Mouse (Mus musculus) retina, postnatal 1 day (tissue): ENCODE results near the gene Spred2.

Experiments used
- DNase-seq: peaks from one replicate; pipeline ENCODE4 v3.0.0-alpha.2; 2012

Gene Spred2

DNA sequence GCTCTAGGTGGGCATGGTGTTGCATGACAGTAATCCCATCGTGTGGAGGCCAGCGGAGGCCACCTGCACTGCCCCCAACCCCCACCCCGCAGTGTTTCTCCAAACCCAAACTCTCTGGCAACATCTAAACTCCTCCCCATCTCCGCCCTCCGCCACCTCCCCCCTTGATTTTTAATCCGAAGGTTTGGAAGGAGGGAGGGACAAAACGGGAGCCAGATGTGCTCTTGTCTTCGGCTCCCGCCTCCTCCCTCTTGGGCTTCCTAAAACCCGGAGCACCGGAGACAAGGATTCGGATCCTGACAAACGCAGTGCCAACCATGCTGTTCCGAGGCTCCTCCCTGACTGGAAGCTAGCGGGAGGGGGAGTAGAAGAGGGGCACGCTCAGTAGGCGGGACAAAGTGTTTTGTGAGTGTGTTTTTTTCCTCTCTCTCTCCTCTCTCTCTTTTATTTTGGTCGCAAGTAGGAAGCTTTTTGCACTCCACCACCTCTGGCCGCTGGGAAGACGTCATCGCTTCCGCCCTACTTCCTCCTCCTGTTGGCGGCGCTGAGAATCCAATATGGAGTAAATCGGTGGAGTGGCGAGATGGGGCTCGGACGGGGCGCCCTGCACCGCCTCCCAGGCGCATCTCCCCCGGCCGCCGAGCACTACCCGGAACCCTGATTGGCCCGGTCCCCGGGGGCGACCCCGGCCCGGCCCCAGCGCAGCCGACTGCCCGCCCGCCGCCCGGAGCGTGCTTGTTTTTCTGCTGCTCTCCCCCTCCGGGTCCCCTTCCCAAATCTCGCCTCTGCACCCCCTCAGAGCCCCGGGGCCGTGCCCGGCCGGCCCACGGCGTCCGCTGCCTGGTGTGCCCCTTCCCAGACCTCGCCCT lies at the start of gene Spred2:
TSS of gene Spred2 (plus strand) at position 488 of the 869 bp plus-strand sequence.
- DNase-seq: peak; percentile 94

DNA sequence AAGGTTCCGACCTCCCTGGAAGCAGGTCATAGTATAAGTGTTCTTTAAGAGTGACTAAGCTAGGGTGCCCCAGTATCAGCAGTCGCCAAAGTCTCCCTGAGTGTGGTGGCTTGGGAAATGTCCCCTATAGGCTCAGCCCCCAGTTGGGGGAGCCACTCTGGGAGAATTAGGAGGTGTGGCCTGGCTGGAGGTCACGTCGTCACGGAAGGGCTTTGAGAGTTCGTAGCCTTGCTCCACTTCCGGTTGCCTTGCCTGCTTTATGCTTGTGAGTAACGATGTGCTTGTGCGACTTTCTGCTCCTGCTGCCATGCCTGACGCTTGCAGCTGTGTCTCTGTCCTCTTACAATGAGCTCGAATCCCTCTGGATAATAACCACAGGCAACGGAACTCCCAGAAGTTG lies 48.6 kb upstream of the Spred2 start:
- no peak for DNase-seq

DNA sequence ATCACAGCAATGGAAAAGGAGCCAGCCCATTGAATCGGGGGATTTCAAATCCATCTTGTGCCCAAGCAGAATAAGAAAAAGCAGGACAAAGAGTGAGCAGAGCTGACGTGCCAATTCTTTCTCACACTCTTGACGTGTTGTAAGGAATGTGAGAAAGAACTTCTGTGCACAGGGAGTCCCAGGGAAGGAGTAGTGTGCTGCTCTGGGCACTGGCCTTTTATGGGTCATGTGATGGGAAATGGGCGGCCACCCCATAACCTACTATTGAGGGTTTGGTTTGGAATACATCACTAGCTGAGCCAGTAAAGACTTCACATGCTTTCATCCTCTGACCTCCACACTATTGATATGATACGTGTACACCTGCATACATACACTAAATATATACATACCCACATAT lies 48.2 kb upstream of the Spred2 start:
- DNase-seq: no peak

DNA sequence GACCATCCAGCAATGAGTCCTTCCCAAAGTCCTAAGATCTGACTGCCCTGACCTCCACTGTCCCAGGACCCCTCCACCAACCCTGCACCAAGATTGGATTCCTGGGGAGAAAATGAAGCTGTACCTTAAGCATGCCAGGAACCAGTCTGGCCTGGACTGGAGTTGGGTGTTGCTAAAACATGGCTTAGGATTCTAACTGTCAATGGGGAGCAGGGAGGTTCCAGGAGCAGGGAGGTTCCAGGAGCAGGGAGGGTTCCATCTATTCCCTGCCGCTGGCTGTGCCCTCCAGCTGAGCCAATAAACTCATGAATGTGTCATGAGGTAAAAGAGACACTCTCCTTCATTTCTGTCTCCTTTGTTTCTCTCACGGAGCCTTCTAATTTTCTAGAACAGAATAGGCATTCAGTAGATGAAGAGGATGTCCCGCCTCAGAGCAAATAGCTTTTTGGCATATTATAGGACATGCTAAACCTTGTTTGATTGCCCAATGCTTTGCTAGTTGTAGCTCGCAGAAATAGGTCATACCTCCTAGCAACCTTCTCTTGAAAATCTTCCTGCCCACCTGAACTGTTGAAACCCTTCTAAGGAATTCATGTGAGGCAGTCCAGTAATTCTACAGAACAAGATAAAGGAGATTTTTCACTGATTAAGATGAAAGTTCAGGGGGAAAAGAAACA lies 46.8 kb upstream of the Spred2 start:
- DNase-seq: peak; percentile 32

DNA sequence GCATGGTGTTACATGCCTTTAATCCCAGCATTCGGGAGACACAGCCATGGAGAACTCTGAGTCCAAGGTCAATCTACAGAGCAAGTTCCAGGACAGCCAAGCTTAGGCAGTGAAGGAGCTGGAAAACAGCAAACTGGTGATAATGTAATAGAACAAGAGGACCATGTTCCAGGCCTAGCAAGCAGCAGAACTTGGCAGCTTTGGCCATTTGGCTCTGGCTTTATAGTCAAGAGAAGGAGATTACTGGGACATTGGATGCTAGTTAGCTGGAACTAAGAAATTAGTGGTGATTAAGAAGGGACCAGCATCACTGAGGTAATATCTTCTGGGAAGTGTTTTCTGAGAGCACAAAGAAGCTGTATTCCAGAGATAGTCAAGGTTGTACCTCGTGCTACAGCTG lies 42.8 kb upstream of the Spred2 start:
- no peak for DNase-seq

DNA sequence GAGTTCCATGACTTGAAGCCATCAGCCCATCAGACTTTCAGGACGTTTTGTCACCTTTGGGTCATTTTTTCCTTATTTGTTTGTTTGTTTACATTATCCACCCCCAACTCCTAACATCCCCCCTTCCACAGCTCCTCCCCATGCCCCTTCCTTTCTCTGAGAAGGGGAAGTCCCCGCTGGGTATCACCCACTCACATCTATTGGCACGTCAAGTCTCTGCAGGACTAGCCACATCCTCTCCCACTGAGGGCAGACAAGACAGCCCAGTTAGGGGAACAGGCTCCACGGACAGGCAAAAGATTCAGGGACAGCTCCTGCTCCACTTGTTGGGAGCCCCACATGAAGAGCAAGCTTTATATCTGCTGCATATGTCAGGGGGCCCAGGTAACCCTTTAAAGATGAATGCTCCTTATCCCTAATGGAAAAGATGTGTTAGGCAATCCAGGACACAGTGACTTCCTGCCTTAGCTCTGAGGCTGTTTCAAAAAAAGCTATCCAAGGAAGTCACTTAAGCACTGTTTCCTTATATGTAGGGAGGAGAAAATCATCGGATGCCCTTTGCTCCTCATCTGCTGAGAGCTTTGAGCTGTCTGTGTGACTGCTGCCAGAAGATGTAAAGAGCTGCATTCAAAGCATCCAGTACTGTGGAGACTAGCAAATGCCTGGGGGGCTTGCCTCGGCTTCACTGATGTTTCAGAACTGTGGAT lies 33.3 kb upstream of the Spred2 start:
- no peak for DNase-seq

DNA sequence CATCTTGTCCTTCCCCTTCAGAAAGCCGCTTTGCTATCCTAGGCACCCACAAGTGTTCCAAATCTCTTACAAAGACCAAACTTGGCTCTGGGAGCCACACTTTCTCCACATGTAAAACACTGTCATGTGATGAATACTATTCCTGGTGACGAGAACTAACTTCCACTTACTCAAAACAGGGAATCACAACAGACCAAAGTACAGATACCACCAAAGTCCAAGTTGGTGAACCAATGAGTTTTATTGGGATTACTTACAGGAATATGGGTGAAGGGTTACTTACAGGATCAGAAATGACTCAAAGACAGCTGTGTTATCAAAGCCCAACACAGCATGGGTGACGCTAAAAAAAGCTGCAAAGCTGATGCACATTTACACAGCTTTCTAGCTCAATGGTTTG lies 30.9 kb upstream of the Spred2 start:
- no peak for DNase-seq

DNA sequence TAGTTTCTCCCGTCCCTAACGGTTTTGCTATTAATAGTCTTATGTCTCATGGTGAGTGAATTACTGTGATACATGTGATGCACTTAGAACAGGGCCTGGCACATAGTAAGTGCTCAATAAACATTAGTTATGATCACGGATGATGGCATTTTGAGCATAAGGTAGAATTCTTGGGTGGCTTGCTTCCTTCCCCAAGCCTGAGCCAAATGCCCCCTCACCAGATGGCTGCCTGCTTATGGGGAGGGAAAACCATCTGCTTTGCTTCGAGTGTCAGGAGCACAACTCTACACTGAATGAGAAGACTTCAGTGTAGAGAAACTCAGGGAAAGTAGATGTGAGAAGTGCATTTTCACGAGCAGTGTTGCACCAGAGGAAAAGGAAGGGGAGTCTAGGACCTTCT lies 24.6 kb upstream of the Spred2 start:
- DNase-seq: no peak

DNA sequence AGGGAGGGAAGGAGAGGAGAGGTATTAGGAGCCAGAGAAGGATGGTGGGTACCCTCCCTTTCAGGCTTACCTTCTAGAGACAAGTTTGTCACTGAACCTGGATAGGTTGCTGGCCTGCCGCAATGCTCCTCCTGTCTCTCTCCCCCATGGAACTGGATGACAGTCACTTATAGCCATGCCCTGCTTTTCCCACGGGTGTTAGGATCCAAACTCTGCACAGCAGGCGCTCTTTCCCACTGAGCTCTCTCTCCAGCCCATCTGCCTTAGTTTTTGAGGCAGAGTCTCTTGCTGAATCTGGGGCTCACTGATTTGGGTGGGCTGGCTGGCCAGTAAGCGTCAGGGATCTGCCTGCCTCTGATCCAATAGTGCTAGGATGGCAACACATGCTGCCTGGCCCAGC lies 23.5 kb upstream of the Spred2 start:
- no peak for DNase-seq

DNA sequence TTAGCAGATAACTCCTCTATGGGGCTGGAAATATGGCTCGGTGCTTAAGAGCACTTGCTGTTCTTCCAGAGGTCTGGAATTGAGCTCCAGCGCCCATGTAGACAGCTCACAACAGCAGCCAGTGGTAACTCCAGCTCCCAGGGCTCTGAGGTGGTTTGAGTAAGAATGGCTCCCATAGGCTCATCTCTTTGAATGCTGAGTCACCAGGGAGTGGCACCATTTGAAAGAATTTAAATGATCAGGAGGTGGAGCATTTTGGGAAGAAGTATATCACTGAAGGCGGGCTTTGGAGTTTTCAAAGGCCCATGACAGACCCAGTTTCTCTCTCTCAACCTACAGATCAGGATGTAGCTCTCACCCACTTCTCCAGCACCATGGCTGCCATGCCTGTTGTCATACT lies 13.0 kb upstream of the Spred2 start:
- DNase-seq: no peak

DNA sequence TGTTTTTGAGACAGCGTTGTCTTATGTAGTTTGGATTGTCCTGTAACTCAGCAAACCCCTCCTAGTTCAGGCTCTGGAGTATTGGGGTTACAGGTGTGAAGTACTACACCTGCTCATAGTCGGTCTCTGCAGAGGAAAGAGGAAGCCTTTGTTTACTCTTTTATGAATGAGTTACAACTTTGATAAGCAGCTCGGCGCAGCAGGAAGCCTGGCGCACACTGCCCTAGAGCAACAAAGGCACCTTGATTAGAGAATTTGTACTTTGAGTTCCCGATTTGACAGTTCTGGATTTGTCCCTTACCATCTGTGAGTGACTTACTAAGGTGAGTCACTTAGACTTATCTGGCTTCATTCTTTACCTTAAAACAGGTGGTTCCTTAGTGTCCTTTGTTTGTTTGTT lies 12.0 kb upstream of the Spred2 start:
- DNase-seq: no peak

DNA sequence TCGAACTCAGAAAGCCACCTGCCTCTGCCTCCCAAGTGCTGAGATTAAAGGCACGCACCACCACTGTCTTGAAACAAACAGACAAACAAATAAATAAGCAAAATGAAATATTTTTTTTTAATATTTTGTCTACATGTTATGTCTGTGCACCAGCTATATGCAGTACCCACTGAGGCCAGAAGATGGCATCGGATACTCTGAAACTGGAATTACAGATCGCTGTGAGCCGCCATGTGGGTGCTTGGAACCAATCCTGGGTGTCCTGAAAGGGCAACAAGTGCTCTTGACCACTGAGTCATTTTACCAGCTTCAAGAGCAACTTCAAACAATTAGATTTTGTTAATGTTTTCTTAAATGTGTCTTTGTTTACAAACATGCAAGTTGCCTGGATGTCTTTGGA lies 11.5 kb upstream of the Spred2 start:
- DNase-seq: no peak

DNA sequence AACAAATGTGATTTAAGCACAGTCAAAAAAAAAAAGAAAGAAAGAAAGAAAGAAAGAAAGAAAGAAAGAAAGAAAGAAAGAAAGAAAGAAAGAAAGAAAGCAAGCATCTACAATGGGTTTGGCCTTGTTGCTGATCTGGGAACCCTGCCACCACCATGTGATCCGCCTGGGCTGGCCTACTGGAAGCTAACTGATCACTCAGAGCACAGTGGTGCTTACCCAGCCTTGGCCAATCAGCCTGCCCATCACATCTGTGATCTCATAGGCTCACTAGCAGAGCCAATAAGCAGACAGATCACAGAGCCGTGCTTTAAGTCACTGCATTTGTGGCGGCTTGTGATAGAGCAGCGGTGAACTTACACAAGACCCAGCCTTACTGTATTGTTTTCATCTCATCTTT lies 10.4 kb upstream of the Spred2 start:
- DNase-seq: no peak

DNA sequence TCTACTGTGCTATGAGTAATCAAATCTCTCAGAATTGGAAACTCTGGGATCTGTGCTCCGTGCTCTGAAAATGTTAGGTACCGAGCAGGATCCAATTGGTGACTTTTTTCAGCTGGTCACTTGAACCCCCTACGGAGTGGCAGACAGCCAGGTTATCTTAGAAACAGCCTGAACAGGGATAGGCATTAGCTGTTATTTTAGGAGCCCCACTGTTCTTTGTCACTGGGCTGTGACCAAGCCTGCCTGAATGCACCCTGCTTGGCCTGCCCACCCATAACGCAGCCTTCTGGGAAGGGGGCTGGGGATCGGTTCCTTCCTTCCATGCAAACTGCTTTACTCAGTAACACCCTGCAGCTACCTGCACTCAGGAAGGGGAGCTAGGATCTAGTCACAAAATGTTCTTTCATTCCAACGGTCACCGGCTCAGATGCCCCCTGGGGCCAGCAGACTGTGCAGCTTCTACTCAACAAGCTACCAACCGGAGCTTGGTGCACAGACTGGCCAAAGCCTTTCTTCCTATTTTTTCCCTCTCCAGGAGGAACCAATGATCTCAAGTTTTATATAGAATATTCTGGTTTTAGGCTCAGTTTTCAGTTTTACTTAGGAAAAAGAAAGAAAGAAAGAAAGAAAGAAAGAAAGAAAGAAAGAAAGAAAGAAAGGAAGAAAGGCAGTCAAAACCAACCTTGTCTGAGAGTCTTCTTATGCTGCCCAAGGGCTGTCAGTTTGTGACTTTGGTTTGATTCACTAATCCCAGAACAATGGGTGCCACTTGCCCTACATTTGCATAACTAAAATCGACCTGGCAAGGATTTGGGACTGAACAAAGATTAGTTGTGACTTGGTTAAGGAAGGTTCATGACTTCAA lies 6.6 kb upstream of the Spred2 start:
- DNase-seq: no peak

DNA sequence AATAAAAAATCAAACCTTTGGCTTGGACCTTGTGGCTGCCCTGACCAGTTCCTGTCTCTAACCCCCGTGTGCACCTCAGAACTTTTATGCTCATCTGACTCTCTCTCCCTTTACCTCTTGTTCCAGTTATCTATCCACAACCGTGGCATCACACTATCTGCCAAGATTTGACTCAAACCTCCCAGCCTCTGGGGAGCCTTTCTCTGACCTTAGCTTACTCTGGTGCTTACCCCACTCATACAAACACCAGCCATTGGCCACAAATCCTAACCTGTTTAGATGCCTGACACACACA lies 6.0 kb upstream of the Spred2 start:
- DNase-seq: no peak

DNA sequence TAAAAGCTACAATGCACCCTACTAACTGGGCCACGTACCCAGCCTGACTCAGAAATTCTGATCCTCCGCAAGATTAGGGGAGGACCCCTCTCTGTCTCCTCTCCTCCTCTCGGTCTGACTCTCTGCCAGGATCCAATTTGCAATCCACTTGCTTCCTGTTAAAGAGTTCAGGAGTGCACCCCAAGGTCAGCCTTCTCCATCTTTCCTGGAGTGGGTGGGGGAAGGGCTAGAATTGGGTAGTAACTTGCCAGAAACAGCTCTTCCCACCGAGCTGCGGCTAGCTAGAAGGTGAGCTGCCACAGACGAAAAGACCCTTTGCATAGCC lies 4.8 kb upstream of the Spred2 start:
- DNase-seq: peak; percentile 63

DNA sequence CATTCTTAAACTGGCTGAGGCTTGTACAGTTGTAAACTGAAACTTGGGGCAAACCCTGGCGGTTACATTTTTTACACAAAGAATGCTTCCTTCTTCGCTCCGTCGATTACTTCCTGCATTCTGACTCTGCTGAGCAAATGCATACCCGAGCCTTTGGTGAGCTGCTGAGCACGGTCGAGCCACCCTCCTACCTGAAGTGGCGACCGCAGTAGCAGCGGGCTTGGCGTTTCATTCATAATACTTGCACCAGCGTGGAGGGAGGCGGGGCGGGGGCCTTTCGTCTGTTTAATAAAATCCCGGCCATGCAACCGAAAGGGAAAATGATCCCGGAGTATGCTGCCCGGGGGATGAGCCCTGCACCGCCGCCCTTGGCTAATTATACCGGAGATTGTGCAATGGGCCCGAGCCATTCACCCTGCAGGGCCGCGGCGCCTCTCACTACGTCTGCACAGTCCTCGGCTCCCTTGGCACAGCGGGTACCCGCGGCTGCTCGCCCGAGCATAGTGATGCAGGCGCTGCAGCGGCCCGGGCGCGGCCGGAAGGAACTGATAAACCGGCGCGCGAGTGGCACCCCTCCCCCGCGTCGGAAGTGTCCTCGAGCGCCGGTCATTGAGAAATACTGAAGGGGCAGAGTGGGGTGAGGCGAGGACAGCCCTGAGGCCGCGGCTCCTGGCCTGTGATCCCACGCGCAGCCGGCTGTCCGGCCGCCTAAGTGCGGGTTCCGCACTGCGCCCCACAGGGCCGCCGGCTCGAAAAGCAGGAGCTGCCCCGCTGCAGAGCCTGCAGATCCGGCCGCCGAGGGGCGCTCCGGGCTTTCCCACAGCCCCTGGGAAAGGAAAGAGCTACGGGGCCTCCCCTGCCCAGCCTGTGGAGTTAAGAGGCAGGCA lies 4.1 kb upstream of the Spred2 start:
- DNase-seq: peak; percentile 89

DNA sequence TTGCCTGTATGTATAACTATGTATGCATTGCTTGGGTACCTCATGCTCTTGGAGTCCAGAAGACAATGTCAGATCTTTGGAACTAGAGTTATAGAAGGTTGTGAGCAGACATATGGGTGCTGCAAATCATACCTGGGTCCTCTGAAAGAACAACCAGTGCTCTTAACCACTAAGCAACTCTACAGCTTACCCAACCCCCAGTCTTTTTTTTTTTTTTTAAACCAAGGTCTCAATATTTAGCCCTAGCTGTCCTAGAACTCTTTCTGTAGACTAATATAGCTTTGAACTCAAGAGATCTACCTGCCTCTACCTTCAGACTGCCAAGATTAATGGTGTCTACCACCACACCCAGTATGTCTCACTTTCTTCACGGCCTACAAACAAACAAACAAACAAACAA lies 2.5 kb upstream of the Spred2 start:
- no peak for DNase-seq

DNA sequence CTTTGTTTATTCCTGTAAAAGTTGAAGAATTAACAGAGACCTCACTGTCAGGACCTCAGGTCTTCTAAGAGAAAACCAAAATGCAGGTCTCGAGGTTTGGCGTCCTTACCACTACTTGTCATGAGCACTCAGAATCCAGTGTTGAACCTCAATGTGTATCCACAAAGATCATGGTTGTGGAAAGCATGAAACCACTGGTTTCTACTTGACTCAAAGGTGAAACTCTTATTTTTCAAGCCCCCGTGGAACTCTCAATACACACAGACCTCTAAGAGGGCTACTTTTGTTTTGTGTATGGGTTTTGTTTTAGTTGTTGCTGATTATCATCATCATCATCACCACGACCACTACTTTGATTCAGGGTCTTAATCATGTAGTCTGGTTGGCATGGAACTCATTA lies 2.0 kb upstream of the Spred2 start:
- no peak for DNase-seq

DNA sequence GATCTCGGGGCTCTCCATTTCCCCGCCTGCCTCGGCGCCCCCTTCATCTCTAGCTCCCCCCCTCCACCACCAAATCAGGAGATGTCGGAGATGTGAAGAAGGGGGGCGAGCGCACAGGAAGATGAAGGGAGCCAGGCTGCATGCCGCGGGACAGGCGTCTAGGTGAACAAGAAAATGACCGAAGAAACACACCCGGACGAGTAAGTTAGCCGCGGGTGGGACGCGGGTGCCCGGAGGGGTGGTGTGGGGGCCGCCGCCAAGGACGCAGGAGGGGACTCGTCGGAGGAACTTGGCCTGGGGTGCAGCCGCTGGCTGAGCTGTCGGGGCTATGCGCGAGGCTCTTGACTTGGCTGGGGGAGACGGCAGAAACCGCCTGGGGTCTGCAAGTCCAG lies 578 bp downstream of the Spred2 start:
- peak; percentile 59 for DNase-seq

DNA sequence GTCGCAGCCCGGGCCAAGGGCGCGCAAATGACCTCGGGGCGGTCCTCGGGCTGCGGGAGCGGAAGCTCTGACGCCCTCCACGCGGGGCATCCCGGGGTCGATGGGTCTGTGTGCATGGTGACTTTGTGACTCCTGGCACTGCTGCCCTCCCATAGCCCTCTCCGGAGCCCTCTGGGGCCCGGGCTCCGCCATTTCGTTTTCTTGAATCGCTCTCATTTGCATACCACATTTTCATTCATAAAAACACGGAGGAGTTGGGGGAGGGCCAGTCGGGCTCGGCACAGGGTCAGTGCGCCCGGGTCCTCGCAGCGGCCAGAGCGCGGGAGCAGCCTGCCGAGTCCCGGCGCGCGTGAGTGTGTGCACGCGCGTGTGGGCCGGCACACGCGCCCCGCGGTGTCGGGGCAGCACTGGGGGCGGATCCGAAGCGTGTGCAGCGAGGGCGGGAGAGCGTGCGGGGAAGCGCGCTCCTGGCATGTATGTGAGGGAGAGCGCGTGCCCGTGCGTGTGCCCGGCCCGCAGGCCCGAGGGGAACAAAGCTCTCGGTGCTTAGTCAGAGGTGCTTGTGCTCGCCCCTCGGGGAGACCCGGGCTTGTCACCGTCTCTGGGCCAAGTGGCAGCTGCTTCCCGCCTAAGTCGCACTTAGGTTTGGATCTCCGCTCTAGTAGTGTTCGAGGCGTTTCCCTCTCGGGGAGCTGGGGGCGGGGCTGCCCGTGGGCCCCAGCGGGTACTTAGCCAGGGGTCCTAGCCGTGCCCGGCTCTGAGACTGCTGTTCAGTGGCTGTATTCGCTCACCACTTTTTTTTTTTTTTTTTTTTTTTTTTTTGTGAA lies 1.2 kb downstream of the Spred2 start:
- peak; percentile 91 for DNase-seq
